ENCODE assay signal across 23 mouse cellular contexts in the genomic region with DNA sequence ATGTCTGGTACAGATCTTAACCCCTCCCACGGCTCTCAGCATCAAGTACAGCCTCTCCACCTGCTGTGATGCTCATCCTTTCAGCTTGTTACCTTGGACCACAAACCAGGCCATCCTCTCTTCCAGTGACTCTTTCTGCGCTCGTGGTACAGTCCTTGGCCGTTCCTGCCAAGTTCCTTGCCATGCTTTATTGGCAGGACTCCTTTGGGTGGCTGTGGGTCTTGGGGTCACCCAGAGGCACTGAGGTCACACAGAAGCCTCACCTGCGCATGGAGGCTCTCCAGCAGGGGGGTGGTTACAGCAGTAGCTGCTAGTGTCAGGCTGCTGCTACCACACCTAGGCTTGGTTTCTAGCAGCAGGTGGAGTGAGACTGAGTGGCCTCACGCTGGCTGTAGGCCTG.
"Had no signal": no experiment of that assay in that cellular context is flagged by ENCODE, and none has a peak within 500 bp of the region (broad histone marks: within the 10 kb centered on the region; RNA-seq: fewer than 3 reads in every experiment).

No protein-coding gene starts in this region.

- H3K9me3 ChIP-seq: kidney, embryonic 15.5 days; limb, embryonic 12.5 days; limb, embryonic 15.5 days; midbrain, embryonic 13.5 days; neural tube, embryonic 12.5 days; neural tube, embryonic 15.5 days had no signal

- H3K9ac ChIP-seq: kidney, embryonic 15.5 days; limb, embryonic 12.5 days; limb, embryonic 15.5 days; liver, embryonic 14.5 days; liver, postnatal 0 days; lung, embryonic 14.5 days; midbrain, embryonic 13.5 days; neural tube, embryonic 12.5 days; neural tube, embryonic 15.5 days had no signal

- H3K27ac ChIP-seq: kidney, embryonic 15.5 days; limb, embryonic 12.5 days; limb, embryonic 15.5 days; liver, embryonic 14.5 days; macrophage; midbrain, embryonic 13.5 days; neural tube, embryonic 12.5 days; neural tube, embryonic 15.5 days; stomach, postnatal 0 days had no signal

- ATAC-seq: liver, postnatal 0 days; lung, postnatal 0 days; midbrain, embryonic 13.5 days; midbrain, embryonic 16.5 days had no signal

- DNase-seq: kidney, postnatal 10 days; kidney, postnatal 36 days; left cerebral cortex, postnatal 4 days; liver, postnatal 0 days; lung, embryonic 14.5 days; right cerebral cortex, adult 18-20 months; right cerebral cortex, postnatal 14 days; right cerebral cortex, postnatal 4 days; thymus, adult 2 months; thymus, postnatal 14 days; thymus, postnatal 4 days had no signal

- H3K4me3 ChIP-seq: kidney, embryonic 15.5 days; limb, embryonic 12.5 days; limb, embryonic 15.5 days; midbrain, embryonic 13.5 days; neural tube, embryonic 12.5 days; neural tube, embryonic 15.5 days had no signal

- H3K4me2 ChIP-seq: kidney, embryonic 15.5 days; limb, embryonic 12.5 days; limb, embryonic 15.5 days; liver, embryonic 11.5 days; lung, embryonic 14.5 days; midbrain, embryonic 13.5 days; neural tube, embryonic 12.5 days; neural tube, embryonic 15.5 days had no signal

- H3K27me3 ChIP-seq: limb, embryonic 15.5 days had no signal

- H3K36me3 ChIP-seq: kidney, embryonic 15.5 days; limb, embryonic 12.5 days; limb, embryonic 15.5 days; midbrain, embryonic 13.5 days; neural tube, embryonic 12.5 days; neural tube, embryonic 15.5 days had no signal
